Comparison of ENCODE assay signal across 37 mouse cellular contexts in genomic region chr9:108983209-108983608, GRCm38 (mm10). TPM values are rescaled to one million over a fixed set of nuclear protein-coding genes. Genes with fewer than 3 reads are reported as not detected.
DNase-seq lines count a peak whose midpoint lies in the region; ATAC-seq and TF ChIP-seq lines count a peak whose summit lies in the region.
"Had no signal": no experiment of that assay in that cellular context is flagged by ENCODE, and none has a peak within 500 bp of the region (broad histone marks: within the 10 kb centered on the region; RNA-seq: fewer than 3 reads in every experiment).

No protein-coding gene starts in this region.

- 33% methylated on average over 9 of the region's 9 CpGs for WGBS in liver, embryonic 12.5 days (ENCODE audit: insufficient replicate concordance)
- 85% methylated on average over 9 of the region's 9 CpGs for WGBS in forebrain, embryonic 14.5 days
- 83% methylated on average over 9 of the region's 9 CpGs for WGBS in embryonic facial prominence, embryonic 10.5 days

- H3K27me3 ChIP-seq in CH12.LX (replicated peaks), result no peaks in the 10 kb centered on the region
- no peaks in the 10 kb centered on the region for H3K27me3 ChIP-seq in MEL (ENCODE audit: control insufficient read depth in 1 of 2, insufficient read depth in 2 of 2, low read length in 2 of 2)
- H3K27me3 ChIP-seq in liver, embryonic 12.5 days (replicated peaks), result peaks cover 25% of the 10 kb centered on the region
- H3K27me3 ChIP-seq in forebrain, embryonic 14.5 days (replicated peaks; ENCODE audit: control insufficient read depth, insufficient read depth, low read length), result no peaks in the 10 kb centered on the region
- H3K27me3 ChIP-seq in embryonic facial prominence, embryonic 10.5 days (replicated peaks; ENCODE audit: low read depth, poor library complexity, severe bottlenecking), result no peaks in the 10 kb centered on the region
- H3K27me3 ChIP-seq: embryonic facial prominence, embryonic 13.5 days; forebrain, embryonic 13.5 days; hindbrain, embryonic 12.5 days; limb, embryonic 15.5 days; midbrain, embryonic 13.5 days had no signal

- H3K27ac ChIP-seq in CH12.LX (ENCODE audit: insufficient read depth, low read depth) (no peak overlapping the region), MEL (ENCODE audit: control insufficient read depth, low read depth, low read length) (no peak overlapping the region)
- H3K27ac ChIP-seq in liver, embryonic 12.5 days, result peak overlapping the region; percentile 51
- H3K27ac ChIP-seq in forebrain, embryonic 14.5 days (ENCODE audit: low read depth, low read length), result no peak overlapping the region
- no peak overlapping the region for H3K27ac ChIP-seq in embryonic facial prominence, embryonic 10.5 days (replicated peaks)
- H3K27ac ChIP-seq: embryonic facial prominence, embryonic 13.5 days; forebrain, embryonic 13.5 days; hindbrain, embryonic 12.5 days; hindbrain, postnatal 0 days; kidney, postnatal 0 days; limb, embryonic 10.5 days; limb, embryonic 15.5 days; midbrain, embryonic 13.5 days had no signal

- H3K9ac ChIP-seq in CH12.LX (ENCODE audit: insufficient read depth, low read depth) (no peak overlapping the region), MEL (ENCODE audit: control insufficient read depth, low read depth, low read length, poor library complexity, severe bottlenecking) (0 out of 2 replicates have a peak overlapping the region, but pooled peaks have one; percentile 2)
- peak overlapping the region; percentile 35; the same call in 1 of the 2 replicates for H3K9ac ChIP-seq in liver, embryonic 12.5 days
- H3K9ac ChIP-seq in forebrain, embryonic 14.5 days (ENCODE audit: low read length), result no peak overlapping the region
- H3K9ac ChIP-seq: embryonic facial prominence, embryonic 13.5 days; forebrain, embryonic 13.5 days; hindbrain, embryonic 12.5 days; limb, embryonic 15.5 days; midbrain, embryonic 13.5 days had no signal

- TF ChIP-seq CTCF in CH12.LX (conservative IDR thresholded peaks at IDR 0.05 in 1 of 2, IDR thresholded peaks at IDR 0.05 in 1 of 2; ENCODE audit: low read depth in 2 of 2, low read length in 2 of 2) (no peak), MEL (IDR thresholded peaks at IDR 0.05 in 2 of 3, conservative IDR thresholded peaks at IDR 0.05 in 1 of 3; ENCODE audit: control insufficient read depth in 1 of 3, insufficient read depth in 1 of 3, low read depth in 2 of 3, low read length in 3 of 3, poor library complexity in 1 of 3, severe bottlenecking in 1 of 3) (no peak)

- H3K4me1 ChIP-seq in CH12.LX (ENCODE audit: control insufficient read depth in 1 of 2, insufficient read depth in 2 of 2) (peaks cover 0 to 28% of the 10 kb centered on the region in 2 experiments; a peak in 2 of 4 replicates), MEL (ENCODE audit: control insufficient read depth in 1 of 2, insufficient read depth in 2 of 2, low read length in 2 of 2) (peaks cover 3 to 18% of the 10 kb centered on the region in 2 experiments; a peak in 2 of 4 replicates)
- H3K4me1 ChIP-seq in liver, embryonic 12.5 days, result peaks cover 36% of the 10 kb centered on the region
- H3K4me1 ChIP-seq in forebrain, embryonic 14.5 days (ENCODE audit: control insufficient read depth, insufficient read depth, low read length), result no peaks in the 10 kb centered on the region
- peaks cover 11% of the 10 kb centered on the region for H3K4me1 ChIP-seq in embryonic facial prominence, embryonic 10.5 days
- H3K4me1 ChIP-seq: forebrain, embryonic 13.5 days; midbrain, embryonic 13.5 days had no signal

- dilution Hi-C loops in CH12.LX (cut with MboI; ENCODE audit: extremely low pct_ligation_motif_present, extremely low pct_unique_long_range_greater_than_20kb, low sequenced_read_pairs), result no loop called here

- no peaks in the 10 kb centered on the region for H3K9me3 ChIP-seq in CH12.LX (replicated peaks; ENCODE audit: low read length)
- H3K9me3 ChIP-seq in MEL (replicated peaks; ENCODE audit: insufficient read depth, low read length), result no peaks in the 10 kb centered on the region
- H3K9me3 ChIP-seq in liver, embryonic 12.5 days (replicated peaks), result no peaks in the 10 kb centered on the region
- no peaks in the 10 kb centered on the region for H3K9me3 ChIP-seq in forebrain, embryonic 14.5 days (replicated peaks; ENCODE audit: control insufficient read depth, low read length)
- H3K9me3 ChIP-seq in embryonic facial prominence, embryonic 10.5 days, result no peaks in the 10 kb centered on the region
- H3K9me3 ChIP-seq: embryonic facial prominence, embryonic 13.5 days; forebrain, embryonic 13.5 days; hindbrain, embryonic 12.5 days; limb, embryonic 10.5 days; limb, embryonic 15.5 days; megakaryocyte, embryonic 14.5 days; midbrain, embryonic 13.5 days had no signal

- no peak for TF ChIP-seq POLR2A in CH12.LX (IDR thresholded peaks at IDR 0.05; ENCODE audit: low read depth, low read length)
- TF ChIP-seq POLR2A in MEL (IDR thresholded peaks at IDR 0.05; ENCODE audit: control insufficient read depth in 1 of 2, insufficient read depth in 1 of 2, low read depth in 1 of 2, low read length in 2 of 2, poor library complexity in 1 of 2), result no peak

- TF ChIP-seq EP300 in CH12.LX (IDR thresholded peaks at IDR 0.05; ENCODE audit: low read length) (no peak), MEL (IDR thresholded peaks at IDR 0.05; ENCODE audit: low read depth in 1 of 2, low read length in 2 of 2) (no peak)

- TF ChIP-seq RAD21 in CH12.LX (IDR thresholded peaks at IDR 0.05; ENCODE audit: low read depth, low read length), result no peak
- no peak for TF ChIP-seq RAD21 in MEL (IDR thresholded peaks at IDR 0.05; ENCODE audit: low read depth, low read length)

- H3K79me2 ChIP-seq in CH12.LX (replicated peaks; ENCODE audit: control insufficient read depth, extremely low read depth, insufficient read depth, poor library complexity, severe bottlenecking), result no peaks in the 10 kb centered on the region
- H3K79me2 ChIP-seq in MEL (ENCODE audit: control insufficient read depth, insufficient read depth, low read length, poor library complexity), result no peaks in the 10 kb centered on the region

- in situ Hi-C loops in CH12.LX (cut with MboI; ENCODE audit: low pct_ligation_motif_present, low pct_unique_long_range_greater_than_20kb, low sequenced_read_pairs), result no loop called here

- no peak overlapping the region for H3K4me2 ChIP-seq in CH12.LX (ENCODE audit: insufficient read depth, low read depth, poor library complexity, severe bottlenecking)
- H3K4me2 ChIP-seq in liver, embryonic 12.5 days, result peak overlapping the region; percentile 56
- no peak overlapping the region for H3K4me2 ChIP-seq in forebrain, embryonic 14.5 days (ENCODE audit: low read length)
- H3K4me2 ChIP-seq: embryonic facial prominence, embryonic 13.5 days; forebrain, embryonic 13.5 days; hindbrain, embryonic 12.5 days; limb, embryonic 15.5 days; midbrain, embryonic 13.5 days had no signal

- H3K36me3 ChIP-seq in CH12.LX (replicated peaks in 1 of 2; ENCODE audit: control insufficient read depth in 1 of 2, insufficient read depth in 1 of 2, low read length in 1 of 2) (peaks cover 0 to 11% of the 10 kb centered on the region in 2 experiments), MEL (ENCODE audit: control insufficient read depth in 1 of 2, insufficient read depth in 2 of 2, low read length in 2 of 2) (no peaks in the 10 kb centered on the region)
- H3K36me3 ChIP-seq in liver, embryonic 12.5 days, result no peaks in the 10 kb centered on the region
- H3K36me3 ChIP-seq in forebrain, embryonic 14.5 days (ENCODE audit: control insufficient read depth, insufficient read depth, low read length), result no peaks in the 10 kb centered on the region
- H3K36me3 ChIP-seq in embryonic facial prominence, embryonic 10.5 days (replicated peaks), result no peaks in the 10 kb centered on the region
- H3K36me3 ChIP-seq: hindbrain, embryonic 12.5 days; limb, embryonic 10.5 days; limb, embryonic 15.5 days; midbrain, embryonic 13.5 days had no signal

- intact Hi-C loops in left cerebral cortex, postnatal 10 days (cut with DNase I), result no loop called here

- peak; percentile 83 for ATAC-seq in liver, embryonic 12.5 days
- peak; percentile 38; the same call in 1 of the 2 replicates for ATAC-seq in megakaryocyte progenitor cell, adult 5-6 weeks (replicated peaks; ENCODE audit: poor library complexity)
- no peak for ATAC-seq in forebrain, embryonic 14.5 days
- ATAC-seq: CD4-positive, CD25-positive, alpha-beta regulatory T cell, adult 4 months; forebrain, embryonic 13.5 days; hindbrain, postnatal 0 days; intestine, embryonic 16.5 days; midbrain, embryonic 13.5 days had no signal

- H3K4me3 ChIP-seq in CH12.LX (replicated peaks in 1 of 3; ENCODE audit: low read depth in 2 of 3, low read length in 2 of 3, poor library complexity in 1 of 3), result no peak overlapping the region
- H3K4me3 ChIP-seq in MEL (ENCODE audit: control insufficient read depth in 1 of 2, insufficient read depth in 1 of 2, low read depth in 2 of 2, low read length in 2 of 2), result peak overlapping the region; percentile 2 to 60
- peak overlapping the region; percentile 15; the same call in 1 of the 2 replicates for H3K4me3 ChIP-seq in liver, embryonic 12.5 days
- H3K4me3 ChIP-seq in forebrain, embryonic 14.5 days (ENCODE audit: low read depth, low read length), result no peak overlapping the region
- no peak overlapping the region for H3K4me3 ChIP-seq in embryonic facial prominence, embryonic 10.5 days
- H3K4me3 ChIP-seq: embryonic facial prominence, embryonic 13.5 days; forebrain, embryonic 13.5 days; hindbrain, embryonic 12.5 days; limb, embryonic 10.5 days; limb, embryonic 15.5 days; megakaryocyte, embryonic 14.5 days; midbrain, embryonic 13.5 days had no signal

- DNase-seq in CH12.LX (ENCODE audit: extremely low read depth) (no peak), MEL (ENCODE audit: low read depth, low spot score) (peak; percentile 58)
- DNase-seq in forebrain, embryonic 14.5 days (ENCODE audit: low spot score), result no peak
- no peak for DNase-seq in embryonic facial prominence, embryonic 10.5 days (ENCODE audit: low spot score)
- DNase-seq in left cerebral cortex, postnatal 10 days (ENCODE audit: extremely low spot score in 1 of 2, low spot score in 2 of 2), result no peak
- DNase-seq: cerebellum, adult 11-12 months; cerebellum, adult 9-11 months; embryo, embryonic 11 days; gastrocnemius, postnatal 14 days; kidney, adult 8-10 months; kidney, postnatal 4 days; layer of hippocampus, postnatal 36 days; lung, postnatal 36 days; right cerebral cortex, postnatal 25 days; spleen, adult 18-20 months; thymus, adult 18-20 months; thymus, postnatal 4 days had no signal

RNA-seq across cellular contexts. Expression of gene Ucn2, which starts 2.6 kb away (rescaled TPM):
- not detected in 2 replicates for total RNA-seq in CH12.LX (2012; rRNA removed)
- not detected in 2 replicates for total RNA-seq in CH12.LX (2014; rRNA removed)
- polyA plus RNA-seq in CH12.LX (2012; ENCODE audit: insufficient read length, low read depth), result 0.40 and 0.49 TPM in 2 replicates
- 0.12 TPM in 1 of 2 replicates, not detected in the other for total RNA-seq in MEL (2012; rRNA removed)
- under 1 TPM in 1 of 2 experiments, not detected in 1; 0.19 TPM for polyA plus RNA-seq in MEL (2012; ENCODE audit: insufficient read depth in 1 of 2, insufficient read length in 2 of 2, low read depth in 1 of 2, low replicate concordance in 2 of 2, missing spikeins in 1 of 2)
- polyA plus RNA-seq in liver, embryonic 12.5 days (2016; fragmentation: Nextera tagmentation; extraction: Ambion mirVana), result 0.11 TPM in 1 of 2 replicates, not detected in the other
- total RNA-seq in megakaryocyte progenitor cell, adult 5-6 weeks (2015), result not detected in 2 replicates
- total RNA-seq in megakaryocyte progenitor cell, adult 5-6 weeks (2017), result not detected in 2 replicates
- 0.15 and 0.25 TPM in 2 replicates for polyA plus RNA-seq in forebrain, embryonic 14.5 days (2014; fragmentation: Nextera tagmentation; extraction: Ambion mirVana)
- polyA plus RNA-seq in embryonic facial prominence, embryonic 10.5 days (2016; fragmentation: Nextera tagmentation; extraction: Ambion mirVana), result not detected in 2 replicates
- total RNA-seq in left cerebral cortex, postnatal 10 days (2021), result under 1 TPM; 0.30 to 0.49 TPM
- total RNA-seq: granulocyte monocyte progenitor cell, adult 5-6 weeks; heart, postnatal 25 days; hindbrain, postnatal 0 days; monocyte, adult 5-6 weeks; neutrophil, adult 5-6 weeks had no signal
- polyA plus RNA-seq: CD4-positive, CD25-positive, alpha-beta regulatory T cell, adult 4 months; forebrain, embryonic 13.5 days; heart, embryonic 14.5 days; hindbrain, embryonic 12.5 days; hindbrain, postnatal 0 days; intestine, embryonic 16.5 days; kidney, postnatal 0 days; limb, embryonic 10.5 days; lung, embryonic 16.5 days; midbrain, embryonic 13.5 days; neural tube, embryonic 11.5 days had no signal

RNA-seq across cellular contexts. Expression of gene Pfkfb4, which starts 8.4 kb away (rescaled TPM):
- total RNA-seq in CH12.LX (2012; rRNA removed) (4.5 and 5.1 TPM in 2 replicates), CH12.LX (2014; rRNA removed) (5.9 and 6.5 TPM in 2 replicates), MEL (2012; rRNA removed) (3.2 and 5.1 TPM in 2 replicates)
- polyA plus RNA-seq in CH12.LX (2012; ENCODE audit: insufficient read length, low read depth) (6.0 and 6.7 TPM in 2 replicates), MEL (2012; ENCODE audit: insufficient read depth in 1 of 2, insufficient read length in 2 of 2, low read depth in 1 of 2, low replicate concordance in 2 of 2, missing spikeins in 1 of 2) (1 to 10 TPM in 1 of 2 experiments, not detected in 1; 6.4 TPM)
- 3.4 and 4.4 TPM in 2 replicates for polyA plus RNA-seq in liver, embryonic 12.5 days (2016; fragmentation: Nextera tagmentation; extraction: Ambion mirVana)
- 3.9 and 5.9 TPM in 2 replicates for total RNA-seq in megakaryocyte progenitor cell, adult 5-6 weeks (2015)
- 12.8 and 13.5 TPM in 2 replicates for total RNA-seq in megakaryocyte progenitor cell, adult 5-6 weeks (2017)
- polyA plus RNA-seq in forebrain, embryonic 14.5 days (2014; fragmentation: Nextera tagmentation; extraction: Ambion mirVana), result 16.0 and 20.8 TPM in 2 replicates
- 10.0 and 12.2 TPM in 2 replicates for polyA plus RNA-seq in embryonic facial prominence, embryonic 10.5 days (2016; fragmentation: Nextera tagmentation; extraction: Ambion mirVana)
- total RNA-seq in left cerebral cortex, postnatal 10 days (2021), result 10 to 100 TPM; 19.2 to 25.8 TPM

RNA-seq across cellular contexts. Expression of gene Col7a1, which starts 29.8 kb away (rescaled TPM):
- total RNA-seq in CH12.LX (2012; rRNA removed), result 0.98 and 1.1 TPM in 2 replicates
- 0.31 and 0.86 TPM in 2 replicates for total RNA-seq in CH12.LX (2014; rRNA removed)
- polyA plus RNA-seq in CH12.LX (2012; ENCODE audit: insufficient read length, low read depth), result 2.0 and 3.0 TPM in 2 replicates
- total RNA-seq in MEL (2012; rRNA removed), result 0.78 and 1.2 TPM in 2 replicates
- polyA plus RNA-seq in MEL (2012; ENCODE audit: insufficient read depth in 1 of 2, insufficient read length in 2 of 2, low read depth in 1 of 2, low replicate concordance in 2 of 2, missing spikeins in 1 of 2), result 1 to 10 TPM in 1 of 2 experiments, not detected in 1; 2.6 TPM
- 0.31 and 0.68 TPM in 2 replicates for polyA plus RNA-seq in liver, embryonic 12.5 days (2016; fragmentation: Nextera tagmentation; extraction: Ambion mirVana)
- total RNA-seq in megakaryocyte progenitor cell, adult 5-6 weeks (2015), result 0.02 and 0.12 TPM in 2 replicates
- 0.12 and 1.3 TPM in 2 replicates for total RNA-seq in megakaryocyte progenitor cell, adult 5-6 weeks (2017)
- polyA plus RNA-seq in forebrain, embryonic 14.5 days (2014; fragmentation: Nextera tagmentation; extraction: Ambion mirVana), result 1.1 and 1.2 TPM in 2 replicates
- 1.1 and 2.0 TPM in 2 replicates for polyA plus RNA-seq in embryonic facial prominence, embryonic 10.5 days (2016; fragmentation: Nextera tagmentation; extraction: Ambion mirVana)
- 1 to 10 TPM; 5.2 to 6.1 TPM for total RNA-seq in left cerebral cortex, postnatal 10 days (2021)
- polyA plus RNA-seq: CD4-positive, CD25-positive, alpha-beta regulatory T cell, adult 4 months had no signal

RNA-seq across cellular contexts. Expression of gene Uqcrc1, which starts 46.8 kb away (rescaled TPM):
- total RNA-seq in CH12.LX (2012; rRNA removed), result 327 and 351 TPM in 2 replicates
- 301 and 326 TPM in 2 replicates for total RNA-seq in CH12.LX (2014; rRNA removed)
- 293 and 301 TPM in 2 replicates for polyA plus RNA-seq in CH12.LX (2012; ENCODE audit: insufficient read length, low read depth)
- total RNA-seq in MEL (2012; rRNA removed), result 427 and 428 TPM in 2 replicates
- polyA plus RNA-seq in MEL (2012; ENCODE audit: insufficient read depth in 1 of 2, insufficient read length in 2 of 2, low read depth in 1 of 2, low replicate concordance in 2 of 2, missing spikeins in 1 of 2), result 100 to 1,000 TPM in 1 of 2 experiments, not detected in 1; 494 TPM
- 384 and 405 TPM in 2 replicates for polyA plus RNA-seq in liver, embryonic 12.5 days (2016; fragmentation: Nextera tagmentation; extraction: Ambion mirVana)
- total RNA-seq in megakaryocyte progenitor cell, adult 5-6 weeks (2015), result 144 and 157 TPM in 2 replicates
- 256 and 338 TPM in 2 replicates for total RNA-seq in megakaryocyte progenitor cell, adult 5-6 weeks (2017)
- polyA plus RNA-seq in forebrain, embryonic 14.5 days (2014; fragmentation: Nextera tagmentation; extraction: Ambion mirVana), result 453 TPM in 2 replicates
- 488 and 506 TPM in 2 replicates for polyA plus RNA-seq in embryonic facial prominence, embryonic 10.5 days (2016; fragmentation: Nextera tagmentation; extraction: Ambion mirVana)
- total RNA-seq in left cerebral cortex, postnatal 10 days (2021), result 100 to 1,000 TPM; 394 to 398 TPM

RNA-seq across cellular contexts. Expression of gene Shisa5, which starts 55.2 kb away (rescaled TPM):
- 134 and 153 TPM in 2 replicates for total RNA-seq in CH12.LX (2012; rRNA removed)
- 156 and 170 TPM in 2 replicates for total RNA-seq in CH12.LX (2014; rRNA removed)
- polyA plus RNA-seq in CH12.LX (2012; ENCODE audit: insufficient read length, low read depth), result 121 and 166 TPM in 2 replicates
- 38.3 and 41.0 TPM in 2 replicates for total RNA-seq in MEL (2012; rRNA removed)
- 10 to 100 TPM in 1 of 2 experiments, not detected in 1; 71.7 TPM for polyA plus RNA-seq in MEL (2012; ENCODE audit: insufficient read depth in 1 of 2, insufficient read length in 2 of 2, low read depth in 1 of 2, low replicate concordance in 2 of 2, missing spikeins in 1 of 2)
- 19.0 and 21.5 TPM in 2 replicates for polyA plus RNA-seq in liver, embryonic 12.5 days (2016; fragmentation: Nextera tagmentation; extraction: Ambion mirVana)
- 19.7 and 20.5 TPM in 2 replicates for total RNA-seq in megakaryocyte progenitor cell, adult 5-6 weeks (2015)
- 74.8 and 94.4 TPM in 2 replicates for total RNA-seq in megakaryocyte progenitor cell, adult 5-6 weeks (2017)
- 40.8 and 48.9 TPM in 2 replicates for polyA plus RNA-seq in forebrain, embryonic 14.5 days (2014; fragmentation: Nextera tagmentation; extraction: Ambion mirVana)
- 38.4 and 42.0 TPM in 2 replicates for polyA plus RNA-seq in embryonic facial prominence, embryonic 10.5 days (2016; fragmentation: Nextera tagmentation; extraction: Ambion mirVana)
- total RNA-seq in left cerebral cortex, postnatal 10 days (2021), result 10 to 100 TPM; 46.2 to 56.7 TPM

Comparison
In these comparisons a context has a peak if more than half of its experiments do, and no peak if none do; other contexts are left out.
1. H3K4me3 ChIP-seq: peak in MEL (2 of 2) and liver, embryonic 12.5 days (single experiment); none in CH12.LX (0 of 3), forebrain, embryonic 14.5 days (single experiment) and embryonic facial prominence, embryonic 10.5 days (single experiment).
2. H3K9ac ChIP-seq: peak in MEL (single experiment) and liver, embryonic 12.5 days (single experiment); none in CH12.LX (single experiment) and forebrain, embryonic 14.5 days (single experiment).
3. Of the 35 proteins assayed by ChIP-seq in both MEL and CH12.LX: peak only in MEL: HCFC1, SIN3A and USF1; only in CH12.LX: none; in both: BHLHE40; in neither: 30; mixed calls (peak in some experiments, not most) for 1.